Mouse (Mus musculus): Measurements from ENCODE around the gene Nuak1.

The Nuak1 gene

GRCm38 (mm10) chr10:84447411-84447821 lies 7.0 kb upstream of the Nuak1 start:
- no peak for DNase-seq (ENCODE audit: low spot score)

GRCm38 (mm10) chr10:84446661-84447060 lies 6.3 kb upstream of the Nuak1 start:
- DNase-seq (ENCODE audit: low spot score): no peak

GRCm38 (mm10) chr10:84444396-84444795 lies 4.0 kb upstream of the Nuak1 start:
- no peak for DNase-seq (ENCODE audit: low spot score)

GRCm38 (mm10) chr10:84441846-84442245 lies 1.4 kb upstream of the Nuak1 start:
- DNase-seq (ENCODE audit: low spot score): no peak

GRCm38 (mm10) chr10:84441434-84441785 lies 1.0 kb upstream of the Nuak1 start:
- DNase-seq (ENCODE audit: low spot score): no peak

GRCm38 (mm10) chr10:84440181-84440540 lies 236 bp downstream of the Nuak1 start:
- no peak for DNase-seq (ENCODE audit: low spot score)

- no peak for DNase-seq (ENCODE audit: low spot score)
Observed at GRCm38 (mm10) chr10:84439228-84439596, 1.2 kb downstream of the Nuak1 start.

GRCm38 (mm10) chr10:84438466-84439227 lies 1.8 kb downstream of the Nuak1 start:
- no peak for DNase-seq (ENCODE audit: low spot score)

- peak; percentile 98 for DNase-seq (ENCODE audit: low spot score)
Observed at GRCm38 (mm10) chr10:84438049-84438422, 2.4 kb downstream of the Nuak1 start.

GRCm38 (mm10) chr10:84437166-84438048 lies 3.0 kb downstream of the Nuak1 start:
- DNase-seq (ENCODE audit: low spot score): no peak

GRCm38 (mm10) chr10:84435930-84436329 lies 4.5 kb downstream of the Nuak1 start:
- no peak for DNase-seq (ENCODE audit: low spot score)

- DNase-seq (ENCODE audit: low spot score): no peak
Observed at GRCm38 (mm10) chr10:84433193-84433801, 7.1 kb downstream of the Nuak1 start.

- no peak for DNase-seq (ENCODE audit: low spot score)
Observed at GRCm38 (mm10) chr10:84424374-84424773, 16.0 kb downstream of the Nuak1 start.

- DNase-seq (ENCODE audit: low spot score): no peak
Observed at GRCm38 (mm10) chr10:84423903-84424302, 16.5 kb downstream of the Nuak1 start.

GRCm38 (mm10) chr10:84420589-84420988 lies 19.8 kb downstream of the Nuak1 start:
- DNase-seq (ENCODE audit: low spot score): no peak

- DNase-seq (ENCODE audit: low spot score): no peak
Observed at GRCm38 (mm10) chr10:84418421-84418820, 22.0 kb downstream of the Nuak1 start.

- DNase-seq (ENCODE audit: low spot score): no peak
Observed at GRCm38 (mm10) chr10:84416752-84417151, 23.6 kb downstream of the Nuak1 start.

GRCm38 (mm10) chr10:84414981-84415700 lies 25.3 kb downstream of the Nuak1 start:
- no peak for DNase-seq (ENCODE audit: low spot score)

- no peak for DNase-seq (ENCODE audit: low spot score)
Observed at GRCm38 (mm10) chr10:84413310-84413709, 27.1 kb downstream of the Nuak1 start.

GRCm38 (mm10) chr10:84412326-84412962 lies 28.0 kb downstream of the Nuak1 start:
- no peak for DNase-seq (ENCODE audit: low spot score)
